Mouse (Mus musculus) MEL (cell line): ENCODE data around the gene Cd79b.

Experiments
- CTCF ChIP-seq, 3 experiments: IDR thresholded peaks in 2 of 3; conservative IDR thresholded peaks in 1 of 3; 2 replicates each; pipeline ENCODE4 v1.5.1; 2011 to 2012; ENCODE audit warnings: low read length in 3 of 3, low read depth in 2 of 3, mild to moderate bottlenecking in 2 of 3, improper control_type of control experiment in 1 of 3, inconsistent platforms in 1 of 3, mixed read lengths in 1 of 3, moderate library complexity in 1 of 3; ENCODE audit not compliant: control insufficient read depth in 1 of 3, insufficient read depth in 1 of 3, poor library complexity in 1 of 3, severe bottlenecking in 1 of 3
- EP300 ChIP-seq, 2 experiments: IDR thresholded peaks; 2 replicates each; pipeline ENCODE4 v1.6.1; 2011; ENCODE audit warnings: improper control_type of control experiment in 2 of 2, low read length in 2 of 2, low read depth in 1 of 2, mild to moderate bottlenecking in 1 of 2
- GATA1 ChIP-seq: IDR thresholded peaks from 2 replicates; pipeline ENCODE4 v1.6.1; 2011; ENCODE audit warnings: low read depth, low read length, improper control_type of control experiment
- KAT2A ChIP-seq: conservative IDR thresholded peaks from 2 replicates; pipeline ENCODE4 v1.6.1; 2012; ENCODE audit warnings: low read depth, low read length, improper control_type of control experiment, inconsistent platforms
- MAX ChIP-seq: IDR thresholded peaks from 2 replicates; pipeline ENCODE4 v1.6.1; 2011; ENCODE audit warnings: low read length, improper control_type of control experiment
- MEF2A ChIP-seq: IDR thresholded peaks from 2 replicates; pipeline ENCODE4 v1.6.1; 2014; ENCODE audit warnings: low read depth, mild to moderate bottlenecking, inconsistent platforms, low read length, improper control_type of control experiment; ENCODE audit not compliant: poor library complexity, insufficient replicate concordance, severe bottlenecking; ENCODE audit errors: extremely low read depth
- MXI1 ChIP-seq: IDR thresholded peaks from 2 replicates; pipeline ENCODE4 v1.6.1; 2011; ENCODE audit warnings: mild to moderate bottlenecking, low read depth, low read length, improper control_type of control experiment
- NELFE ChIP-seq: IDR thresholded peaks from 2 replicates; pipeline ENCODE4 v1.6.1; 2011; ENCODE audit warnings: low read depth, low read length, improper control_type of control experiment
- POLR2A ChIP-seq, 2 experiments: IDR thresholded peaks; 2 replicates each; pipeline ENCODE4 v1.6.1; 2011 to 2012; ENCODE audit warnings: low read length in 2 of 2, mild to moderate bottlenecking in 2 of 2, control low read depth in 1 of 2, improper control_type of control experiment in 1 of 2, low read depth in 1 of 2, moderate library complexity in 1 of 2; ENCODE audit not compliant: control insufficient read depth in 1 of 2, insufficient read depth in 1 of 2, poor library complexity in 1 of 2
- TBP ChIP-seq: IDR thresholded peaks from 2 replicates; pipeline ENCODE4 v1.8.0; 2011; ENCODE audit warnings: low read depth, low read length, improper control_type of control experiment

- TF ChIP-seq CTCF (IDR thresholded peaks at IDR 0.05 in 2 of 3, conservative IDR thresholded peaks at IDR 0.05 in 1 of 3; ENCODE audit: control insufficient read depth in 1 of 3, insufficient read depth in 1 of 3, low read depth in 2 of 3, low read length in 3 of 3, poor library complexity in 1 of 3, severe bottlenecking in 1 of 3) (peak in 2 of 3 experiments; percentile 12 to 44; a peak in 3 of 6 replicates), POLR2A (IDR thresholded peaks at IDR 0.05; ENCODE audit: control insufficient read depth in 1 of 2, insufficient read depth in 1 of 2, low read depth in 1 of 2, low read length in 2 of 2, poor library complexity in 1 of 2) (no peak), GATA1 (no peak), NELFE (no peak), EP300 (IDR thresholded peaks at IDR 0.05; ENCODE audit: low read depth in 1 of 2, low read length in 2 of 2) (no peak), MAX (no peak), KAT2A (no peak), MEF2A (no peak), MXI1 (no peak), TBP (no peak)
These were observed 25.2 kb downstream of the Cd79b start for GRCm38 (mm10) chr11:106289369-106289768.
